Mouse (Mus musculus): Measurements from ENCODE around the gene Abraxas1. TPM values are rescaled to one million over a fixed set of nuclear protein-coding genes. Genes with fewer than 3 reads are reported as not detected.

The Abraxas1 gene
- total RNA-seq, 2 experiments from 2014 or later = 7.5 to 7.9 TPM

Other genes starting within 250 kb of the Abraxas1 start
- gene Plac8, start 248.7 kb downstream of the Abraxas1 start, total RNA-seq (2021) = not detected
- gene Coq2, start 145.8 kb downstream of the Abraxas1 start, total RNA-seq (2021) = 10 to 100 TPM; 80.6 to 84.9 TPM
- gene Hpse, start 101.2 kb downstream of the Abraxas1 start, total RNA-seq (2021) = under 1 TPM; 0.67 to 0.71 TPM
- 10 to 100 TPM; 10.6 to 14.6 TPM for gene Helq, start 22.4 kb downstream of the Abraxas1 start, total RNA-seq (2021)
- 10 to 100 TPM; 64.3 to 65.2 TPM for gene Mrps18c, start 22.3 kb downstream of the Abraxas1 start, total RNA-seq (2021)
- gene Gpat3, start 24.7 kb upstream of the Abraxas1 start, total RNA-seq (2021) = 1 to 10 TPM; 2.2 to 2.3 TPM

All from layer of hippocampus, adult 18-20 months (tissue).